Mouse (Mus musculus) cerebral cortex, adult 2 months (tissue): ENCODE measurements around the gene 1500011B03Rik.

Experiments used
- WGBS: fragments of 180-500 bp; shearing (Covaris S2); methylation state at CpG from one replicate; pipeline ENCODE4 v1.1.7; 2018; 5-methylcytosine and 5-hydroxymethylcytosine counted together

Gene 1500011B03Rik

GRCm38 (mm10) chr5:114782991-114783390 is 40.3 kb downstream of the 1500011B03Rik start:
- 62% methylated on average over 9 of the region's 9 CpGs for WGBS

GRCm38 (mm10) chr5:114780912-114781311 is 42.4 kb downstream of the 1500011B03Rik start:
- 70% methylated on average over 7 of the region's 7 CpGs for WGBS

DNA sequence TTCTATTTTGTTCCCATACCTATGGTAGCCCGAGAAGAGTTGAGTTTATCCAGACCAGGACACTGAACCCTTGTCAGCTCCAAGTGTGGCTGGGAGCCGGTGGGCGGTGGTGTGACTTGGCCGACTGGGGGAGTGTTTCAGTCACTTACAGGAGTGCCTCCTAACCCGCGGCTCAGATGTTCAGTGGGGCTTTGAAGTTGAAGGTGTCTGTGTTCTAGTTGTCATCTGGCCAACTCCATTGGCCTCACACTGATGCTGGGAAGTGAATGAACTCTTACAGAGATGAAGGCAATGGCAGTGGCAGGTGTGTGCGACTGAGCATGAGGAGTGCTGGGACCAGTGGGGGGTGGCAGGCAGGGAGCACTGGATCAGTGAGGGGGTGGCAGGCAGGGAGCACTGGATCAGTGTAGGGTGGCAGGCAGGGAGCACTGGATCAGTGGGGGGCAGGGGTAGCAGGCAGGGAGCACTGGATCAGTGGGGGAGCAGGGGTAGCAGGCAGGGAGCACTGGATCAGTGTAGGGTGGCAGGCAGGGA is 43.2 kb downstream of the 1500011B03Rik start:
- 45% methylated on average over 7 of the region's 7 CpGs for WGBS

DNA sequence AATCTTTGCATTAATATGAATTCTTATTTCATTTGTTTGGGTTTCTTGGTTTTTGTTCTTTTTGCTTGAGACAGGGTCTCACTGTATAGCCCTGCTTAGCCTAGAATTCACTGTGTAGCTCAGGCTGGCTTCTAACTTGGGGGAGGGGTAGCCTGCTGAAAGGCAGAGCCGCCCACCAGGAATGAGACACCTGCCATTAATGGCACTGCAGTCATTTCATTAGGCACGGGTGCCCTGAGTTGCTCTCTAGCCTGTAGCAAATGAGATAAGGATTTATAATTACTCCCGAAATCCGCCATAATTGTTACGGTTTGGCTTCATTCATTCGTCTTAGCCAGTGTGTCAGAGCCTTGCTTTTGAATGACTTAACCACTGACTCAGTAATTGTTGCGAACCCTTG is 47.1 kb downstream of the 1500011B03Rik start:
- 59% methylated on average over 7 of the region's 7 CpGs for WGBS

DNA sequence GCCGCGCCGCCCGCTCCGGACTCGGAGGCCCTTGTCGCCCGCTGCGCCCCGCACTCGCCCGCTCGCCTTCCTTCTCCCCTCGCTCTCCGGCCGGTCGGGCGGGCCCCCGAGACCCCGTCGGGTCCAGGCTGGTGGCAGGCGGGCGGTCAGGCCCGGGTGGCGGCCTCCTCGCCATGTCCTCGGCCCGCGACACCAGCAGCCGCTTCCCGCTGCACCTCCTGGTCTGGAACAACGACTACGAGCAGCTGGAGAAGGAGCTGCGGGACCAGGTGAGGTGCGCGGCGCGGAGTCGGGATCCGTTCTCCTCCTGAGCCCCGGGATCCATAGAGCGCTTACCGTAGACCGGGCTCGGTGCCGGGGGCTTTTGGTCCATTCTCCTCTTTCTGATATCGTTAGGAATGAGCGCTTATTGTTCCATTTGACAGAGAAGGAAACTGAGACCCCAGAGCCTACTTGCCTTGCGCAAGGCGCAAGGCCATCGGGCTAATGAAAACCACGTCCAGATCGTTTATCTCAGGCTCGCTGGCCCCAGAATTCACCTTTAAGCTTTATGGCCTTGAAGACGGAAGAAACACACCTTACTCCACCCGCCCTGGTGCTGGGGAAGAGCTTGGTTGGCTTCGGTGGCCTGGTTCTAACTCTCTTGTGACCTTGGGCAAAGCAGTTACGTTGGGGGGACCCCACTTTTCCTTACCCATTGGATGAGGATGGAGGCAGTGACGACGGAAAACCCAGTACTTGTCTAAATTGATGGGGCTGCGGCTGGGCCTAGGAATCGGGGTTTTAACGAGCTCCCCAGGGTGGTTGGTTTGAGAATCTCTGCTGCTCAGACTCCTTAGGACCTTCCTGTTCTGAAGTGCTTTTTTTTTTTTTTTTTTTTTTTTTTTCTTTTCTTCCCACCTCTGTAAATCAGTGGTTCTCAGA is 48.0 kb downstream of the 1500011B03Rik start, which contains the start of gene Git2:
TSS of gene Git2 (minus strand) at position 462 of the 924 bp plus-strand sequence.
- under 1% methylated on average over 62 of the region's 63 CpGs for WGBS

DNA sequence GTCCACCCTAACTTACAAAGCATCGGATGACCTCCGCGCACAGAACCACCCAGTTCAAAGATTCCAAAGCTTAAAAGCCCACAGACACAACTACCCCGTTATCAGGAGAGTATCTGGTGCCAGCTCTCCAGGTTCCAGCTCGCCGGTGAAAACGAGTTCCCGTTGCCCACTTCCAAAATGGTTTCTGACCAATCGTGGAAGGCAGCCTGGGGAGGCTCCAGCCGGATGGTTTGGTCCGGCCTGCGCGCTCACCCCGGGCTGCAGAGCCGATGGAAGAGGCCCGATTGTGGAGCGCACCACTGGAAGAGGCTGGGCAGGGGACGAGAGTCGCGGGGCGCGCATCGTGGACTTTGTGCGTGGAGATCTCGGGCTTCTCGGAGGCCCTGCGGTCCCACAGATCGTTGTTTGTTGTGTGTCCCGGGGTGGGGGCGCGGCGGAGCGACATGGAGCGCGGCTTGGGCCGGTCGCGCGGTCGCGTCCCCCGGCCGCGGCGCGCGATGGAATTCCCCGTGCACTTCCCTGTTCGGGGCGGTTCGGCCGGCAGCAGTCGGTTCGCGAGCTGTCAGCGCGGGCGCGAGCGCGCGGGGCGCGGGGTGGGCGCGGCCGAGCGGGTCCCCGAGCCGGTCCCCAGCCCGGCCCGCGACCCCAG is 48.7 kb downstream of the 1500011B03Rik start, which contains the start of gene Ankrd13a:
TSS of gene Ankrd13a (plus strand) at position 275 of the 649 bp plus-strand sequence.
- under 1% methylated on average over 70 of the region's 73 CpGs for WGBS

DNA sequence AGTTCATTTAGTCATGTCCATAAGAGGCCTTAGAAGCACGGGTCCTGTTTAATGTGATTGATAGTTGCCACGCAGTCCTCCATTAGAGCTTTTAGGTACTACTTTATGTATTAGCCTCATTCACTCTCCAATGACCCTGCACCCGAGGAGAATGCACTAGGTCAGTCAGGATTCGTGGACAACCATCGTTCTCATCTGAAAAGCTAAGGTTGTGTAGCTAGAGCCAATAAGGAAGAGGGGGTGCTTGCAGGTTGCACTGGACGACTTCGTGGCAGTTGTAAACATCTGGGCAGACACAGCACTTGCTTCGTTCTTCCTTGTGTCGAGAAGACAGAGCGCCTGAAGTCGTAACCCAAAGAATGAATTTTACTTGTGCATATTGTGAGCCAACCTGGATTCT is 49.5 kb downstream of the 1500011B03Rik start:
- under 1% methylated on average over 11 of the region's 11 CpGs for WGBS

GRCm38 (mm10) chr5:114773211-114773710 is 50.0 kb downstream of the 1500011B03Rik start:
- WGBS, result under 1% methylated on average over 52 of the region's 52 CpGs

DNA sequence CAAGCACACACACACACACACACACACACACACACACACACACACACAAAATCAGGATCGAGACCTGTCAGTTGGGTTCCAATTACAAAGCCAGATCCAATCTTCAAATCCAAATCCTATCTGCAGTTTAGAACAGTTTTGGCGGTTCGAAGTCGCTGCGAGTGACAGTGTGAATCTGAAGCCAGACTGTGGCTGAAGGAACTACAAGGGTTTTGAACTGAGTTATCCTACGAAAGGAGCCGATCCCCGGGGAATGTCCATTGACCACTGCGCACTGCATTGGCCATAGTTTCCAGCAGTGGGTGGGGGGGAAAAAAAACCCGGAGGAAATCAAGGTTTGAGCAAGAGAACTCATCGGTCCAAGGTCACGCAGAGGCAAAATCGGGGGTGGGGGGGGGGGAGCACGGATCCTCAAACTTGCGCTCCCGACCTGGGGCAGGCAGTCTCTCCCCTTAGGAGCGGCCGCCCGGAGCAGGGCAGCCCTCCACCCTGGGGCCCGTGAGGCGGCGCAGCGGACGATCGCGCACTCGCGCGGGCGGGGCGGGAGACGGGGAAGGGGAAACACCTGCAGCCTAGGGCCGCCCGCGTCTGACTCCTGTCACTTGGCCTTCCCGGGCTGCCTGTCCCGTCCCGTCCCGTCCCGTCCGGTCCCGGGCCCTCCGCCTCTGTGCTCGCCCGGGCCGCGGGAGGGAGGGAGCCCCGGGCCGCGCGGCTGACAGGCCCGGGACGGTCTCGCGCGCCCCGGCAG is 50.6 kb downstream of the 1500011B03Rik start:
- WGBS, result under 1% methylated on average over 48 of the region's 57 CpGs

DNA sequence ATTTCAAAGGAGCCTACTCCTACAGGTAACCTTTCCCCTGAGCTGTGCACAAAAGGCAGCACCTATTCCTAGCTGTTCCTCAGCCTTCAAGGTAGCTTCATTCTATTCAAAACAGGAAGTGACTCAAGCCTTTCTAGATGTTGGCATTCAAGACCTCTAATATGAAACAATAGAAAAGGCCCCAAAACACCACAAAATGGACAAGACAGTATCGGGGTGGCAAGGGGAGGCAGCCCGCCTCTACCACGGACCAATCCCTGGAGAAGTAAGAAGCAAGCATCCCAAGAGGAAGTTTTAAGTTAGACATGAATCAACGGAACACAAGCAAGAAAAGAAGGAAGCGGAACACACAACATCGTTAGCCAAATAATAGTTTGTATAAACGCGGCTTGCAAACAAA is 51.5 kb downstream of the 1500011B03Rik start:
- 31% methylated on average over 8 of the region's 8 CpGs for WGBS

GRCm38 (mm10) chr5:114769786-114770185 is 53.5 kb downstream of the 1500011B03Rik start:
- WGBS, result 77% methylated on average over 8 of the region's 8 CpGs

DNA sequence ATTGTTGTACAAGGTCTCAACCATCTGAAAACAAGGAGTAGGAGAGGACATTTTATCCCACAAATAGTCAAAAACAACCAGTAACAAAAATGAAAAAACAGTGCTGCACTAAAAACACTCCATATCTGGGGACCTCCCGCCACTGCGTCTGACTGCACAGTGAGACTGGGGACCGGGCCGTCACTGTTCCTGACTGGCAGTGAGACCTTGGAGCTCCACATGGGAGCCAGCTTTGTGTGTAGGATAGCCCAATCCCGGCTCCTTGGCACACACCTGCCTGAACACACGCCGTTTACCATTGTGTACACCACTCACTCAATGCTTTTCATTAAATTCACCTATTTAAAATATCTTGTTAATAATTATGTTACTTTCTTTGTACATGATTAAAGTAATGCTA is 56.1 kb downstream of the 1500011B03Rik start:
- 78% methylated on average over 7 of the region's 7 CpGs for WGBS

GRCm38 (mm10) chr5:114766686-114767085 is 56.6 kb downstream of the 1500011B03Rik start:
- 90% methylated on average over 8 of the region's 8 CpGs for WGBS

GRCm38 (mm10) chr5:114764812-114765735 is 58.2 kb downstream of the 1500011B03Rik start:
- WGBS, result 69% methylated on average over 18 of the region's 18 CpGs

GRCm38 (mm10) chr5:114761980-114762379 is 61.3 kb downstream of the 1500011B03Rik start:
- WGBS, result 80% methylated on average over 8 of the region's 8 CpGs

- 79% methylated on average over 5 of the region's 5 CpGs for WGBS
Measured at GRCm38 (mm10) chr5:114759536-114760090, 63.7 kb downstream of the 1500011B03Rik start.
